Mouse (Mus musculus) spleen, adult 2 months (tissue): ENCODE data around the gene Hoxb8.

Experiments
- CTCF ChIP-seq: fragments of 200-500 bp; IDR thresholded peaks from 2 replicates; pipeline ENCODE4 v1.5.1; 2011; ENCODE audit warnings: mild to moderate bottlenecking, inconsistent platforms; ENCODE audit not compliant: insufficient read depth, insufficient read length, insufficient replicate concordance; ENCODE audit errors: extremely low read depth
- POLR2A ChIP-seq: fragments of 200-500 bp; IDR thresholded peaks from 2 replicates; pipeline ENCODE4 v1.6.1; 2011; ENCODE audit warnings: low read depth, low read length, inconsistent platforms

DNA sequence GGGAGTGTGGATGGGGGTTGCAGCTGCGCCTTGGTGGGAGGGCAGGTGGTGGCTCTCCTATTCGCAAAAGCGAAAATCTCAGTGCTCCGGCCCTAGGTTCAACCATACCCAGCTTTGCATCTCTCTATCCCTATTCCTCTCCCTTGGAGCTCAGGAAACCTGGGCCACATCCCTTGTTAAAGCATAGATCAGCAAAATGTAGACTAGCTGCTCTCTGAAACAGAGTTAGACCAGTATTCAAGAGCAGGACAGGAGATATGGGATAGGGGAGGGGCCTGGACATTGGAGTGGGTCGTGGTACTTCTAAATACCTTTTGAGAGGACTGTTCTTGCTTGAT, 33.6 kb downstream of the Hoxb8 start:
- TF ChIP-seq POLR2A (no peak), CTCF (no peak)
